Mouse (Mus musculus) frontal cortex, postnatal 10 days (tissue): ENCODE data around the gene 2310033P09Rik.
"Not testable (repeated sequence)": the region's sequence is repeated elsewhere in the genome, so short reads cannot be mapped to it uniquely, and the experiment has no call there.

ENCODE experiments used
- DNase-seq, 2 experiments: peaks; one replicate each; pipeline ENCODE4 v3.0.0; 2022; ENCODE audit warnings: low spot score in 2 of 2, mixed read lengths in 1 of 2

Gene 2310033P09Rik

DNA sequence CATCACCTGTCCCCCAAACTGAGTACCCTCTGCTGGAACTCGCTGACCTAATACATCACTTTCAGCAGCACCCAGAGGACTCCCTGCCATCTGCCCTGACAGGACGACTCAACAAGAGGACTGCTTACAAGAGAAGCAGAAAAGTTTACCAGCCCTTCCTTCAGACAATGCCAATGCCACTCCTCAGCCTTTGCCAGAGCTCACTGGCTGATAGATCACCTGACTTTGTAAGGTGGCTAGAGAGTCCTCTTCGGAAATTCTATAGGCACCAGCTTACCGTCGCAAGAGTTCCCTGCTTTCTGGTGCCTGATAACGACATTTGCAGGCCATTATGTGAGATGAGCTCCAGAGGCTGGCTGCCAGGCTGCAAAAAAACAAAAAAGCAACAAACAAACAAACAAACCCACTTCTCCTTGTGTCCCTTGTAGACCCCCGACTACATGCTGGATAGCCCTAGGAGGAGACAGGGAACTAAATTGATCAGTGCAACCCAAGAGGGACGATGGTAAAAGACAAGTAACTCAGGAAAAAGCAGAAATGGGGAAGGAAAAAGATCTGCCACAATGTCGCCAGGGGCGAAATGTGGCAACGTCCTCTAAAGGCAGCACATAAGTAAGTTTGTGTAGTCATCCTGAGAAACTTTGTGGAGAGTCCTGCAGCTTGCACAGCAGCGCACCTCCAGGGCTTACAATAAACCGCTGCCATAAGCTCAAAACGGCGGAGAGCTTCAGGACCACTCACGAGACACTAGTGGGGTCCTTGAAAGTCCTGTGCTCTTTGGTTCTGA is 6.7 kb upstream of the 2310033P09Rik start:
- no peak for DNase-seq

- DNase-seq: peak; percentile 86 to 92
Measured at GRCm38 (mm10) chr11:59202081-59202995, 5.8 kb upstream of the 2310033P09Rik start, which contains the start of gene Mrpl55. Mrpl55 (plus strand) TSS chr11:59202486.

DNA sequence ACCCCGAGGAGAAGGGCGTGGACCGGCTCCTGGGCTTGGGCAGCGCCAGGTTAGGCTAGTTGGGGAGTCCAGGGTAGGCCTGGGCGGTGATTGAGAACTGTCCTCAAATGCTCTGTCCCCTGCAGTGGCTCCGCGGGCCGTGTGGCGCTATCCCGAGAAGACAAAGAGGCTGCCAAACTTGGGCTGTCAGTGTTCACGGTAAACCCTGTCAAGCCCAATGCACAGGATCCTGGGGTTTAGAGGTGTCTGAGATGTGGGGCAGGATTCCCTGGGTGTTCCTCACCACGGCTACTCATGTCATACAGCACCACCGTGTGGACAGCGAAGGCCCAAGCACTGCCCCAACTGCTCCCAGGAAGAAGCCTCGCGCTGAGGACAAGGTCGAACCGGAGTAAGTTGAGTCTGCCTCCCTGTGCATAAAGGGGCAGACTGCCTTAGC is 901 bp downstream of the 2310033P09Rik start:
- peak in 1 of 2 experiments; percentile 55 for DNase-seq

DNA sequence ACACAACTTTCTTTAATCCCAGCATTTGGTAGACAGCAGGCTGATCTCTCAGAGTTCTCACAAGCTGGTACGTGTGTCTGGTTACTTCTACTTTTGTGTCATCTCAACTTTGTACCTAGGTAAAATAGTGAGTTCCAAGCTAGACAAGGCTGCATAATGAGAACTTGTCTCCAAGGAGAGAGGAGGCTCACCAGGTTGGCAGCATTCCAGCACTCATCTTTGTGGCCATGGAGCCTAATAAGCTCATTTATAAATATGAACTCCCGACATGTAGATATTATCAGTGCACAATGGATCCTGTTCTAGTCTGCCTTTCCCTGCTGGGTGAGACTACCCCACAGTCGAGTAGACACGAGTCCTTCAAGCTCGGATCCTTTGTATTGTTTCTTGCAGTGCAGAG is 1.5 kb downstream of the 2310033P09Rik start:
- DNase-seq: no peak

DNA sequence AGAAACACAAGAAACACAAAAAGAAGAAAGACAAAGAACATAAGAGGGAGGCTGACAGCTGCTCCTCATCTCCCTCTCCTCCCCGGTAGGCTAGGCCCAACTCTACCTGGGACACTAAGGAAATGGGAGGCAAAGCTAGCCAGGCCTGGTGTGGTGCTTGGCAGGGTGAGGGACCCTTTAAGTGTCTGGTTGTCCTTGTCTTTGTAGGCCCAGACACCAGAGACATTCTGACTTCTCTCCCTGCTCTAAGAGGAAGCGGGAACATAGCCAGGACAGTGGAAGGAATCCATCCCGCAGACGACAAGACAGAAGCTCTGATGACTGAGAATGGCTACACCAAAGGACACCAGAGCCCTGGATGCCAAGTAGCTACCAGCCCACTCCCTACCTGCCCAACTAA is 1.9 kb downstream of the 2310033P09Rik start:
- no peak for DNase-seq

DNA sequence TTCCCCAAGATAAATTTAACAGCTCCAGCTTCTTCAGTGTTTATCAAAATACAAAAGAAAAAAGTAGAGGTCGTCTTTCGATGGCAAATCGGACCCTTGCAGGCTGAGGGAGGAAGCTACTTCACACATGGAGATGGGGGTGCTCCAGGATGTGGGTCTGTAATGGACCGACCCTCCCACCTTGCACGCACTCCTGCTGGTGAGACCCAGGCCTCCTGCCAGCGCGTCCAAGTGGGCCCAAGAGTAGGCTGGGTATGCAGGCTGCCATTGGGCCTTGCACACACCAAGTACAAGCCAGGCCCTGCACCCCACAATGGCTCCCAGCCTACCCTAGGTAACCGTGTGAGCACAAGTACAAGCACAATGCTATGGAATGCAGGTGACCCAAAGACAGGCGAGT is 3.4 kb downstream of the 2310033P09Rik start:
- not testable (repeated sequence) for DNase-seq

DNA sequence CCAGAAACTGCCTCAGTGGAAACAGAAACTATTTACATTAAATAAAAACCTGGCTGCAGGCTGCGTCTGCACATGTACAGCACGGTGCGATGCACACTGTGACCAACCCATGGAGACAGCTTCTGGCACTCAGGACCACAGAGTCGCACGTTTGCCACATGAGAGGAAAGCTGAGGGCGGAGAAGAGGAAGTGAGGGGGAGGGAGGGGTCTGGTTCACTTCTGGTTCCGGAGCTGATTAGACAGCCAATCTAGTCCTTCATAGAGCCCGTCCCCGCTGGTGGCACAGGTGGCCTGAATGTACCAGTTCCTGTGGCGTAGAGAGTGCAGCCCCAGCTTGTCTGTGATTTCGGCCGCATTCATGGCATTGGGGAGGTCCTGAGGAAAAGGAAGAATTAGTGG is 4.2 kb downstream of the 2310033P09Rik start:
- not testable (repeated sequence) for DNase-seq

GRCm38 (mm10) chr11:59212892-59213494 is 4.9 kb downstream of the 2310033P09Rik start:
- no peak for DNase-seq

DNA sequence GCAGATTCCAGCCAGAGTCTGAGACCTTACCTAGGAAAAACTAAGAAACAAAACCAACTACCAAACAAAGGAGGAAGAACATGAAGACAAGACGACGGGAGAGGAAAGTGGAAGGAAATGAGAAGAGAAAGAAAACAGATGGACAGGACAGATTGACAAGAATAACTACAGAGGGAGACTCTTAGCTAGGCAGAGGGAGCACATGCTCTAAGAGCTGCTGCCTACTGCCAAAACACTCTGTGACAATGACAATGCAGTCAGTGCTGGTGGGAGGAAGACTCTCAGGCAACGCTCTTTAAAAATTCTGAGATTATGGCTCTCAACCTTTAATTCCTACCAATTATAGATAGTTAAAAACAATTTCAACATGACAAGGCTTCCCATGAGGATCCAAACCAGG is 8.8 kb downstream of the 2310033P09Rik start:
- no peak for DNase-seq

DNA sequence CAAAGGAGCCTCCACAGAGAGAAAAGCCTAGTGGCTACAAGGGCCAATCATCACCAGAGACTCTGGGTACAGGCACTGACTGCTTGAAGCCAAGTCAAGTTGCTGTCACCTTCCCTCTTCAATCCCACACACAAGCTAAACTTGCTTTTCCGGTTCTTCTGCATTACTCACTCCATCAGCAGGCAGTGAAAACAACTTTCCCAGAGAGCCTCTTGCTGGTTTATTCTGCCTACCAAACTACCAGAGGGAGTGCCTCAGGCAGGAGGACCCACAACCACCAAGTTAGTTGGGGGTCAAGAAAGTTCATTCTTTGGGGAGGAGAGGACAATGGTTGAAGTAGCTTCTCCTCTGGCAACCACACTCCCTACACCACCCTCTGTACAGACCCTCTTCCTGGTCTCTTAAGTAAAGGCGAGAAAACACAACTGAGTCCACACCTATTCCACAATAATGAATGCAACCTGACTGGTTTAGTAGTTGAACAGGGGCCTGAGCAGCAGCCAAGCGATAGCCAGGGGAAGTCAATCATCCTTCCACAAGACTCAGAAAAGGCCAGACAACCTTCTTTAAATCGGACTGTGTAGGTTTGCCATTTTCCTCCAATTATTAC is 10.4 kb downstream of the 2310033P09Rik start:
- no peak for DNase-seq

DNA sequence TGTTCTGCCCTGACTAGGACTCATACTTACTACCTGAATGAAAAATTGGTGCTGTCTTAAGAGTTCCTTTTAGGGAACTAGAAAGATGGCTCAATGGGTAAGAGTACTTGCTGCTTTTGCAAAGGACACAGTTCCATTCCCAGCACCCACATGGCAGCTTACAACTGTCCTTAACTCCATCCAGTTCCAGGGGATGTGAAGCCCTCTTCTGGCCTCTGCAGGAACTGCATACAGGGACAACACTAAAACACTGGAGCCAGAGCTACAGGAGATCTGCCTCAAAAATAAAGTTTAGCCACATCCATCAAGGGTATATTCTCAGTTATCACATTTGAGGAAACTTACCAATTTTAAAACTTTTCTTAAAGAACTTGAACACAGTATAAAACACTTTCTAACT is 10.9 kb downstream of the 2310033P09Rik start:
- DNase-seq: no peak

- no peak for DNase-seq
Measured at GRCm38 (mm10) chr11:59221604-59222003, 13.5 kb downstream of the 2310033P09Rik start.

DNA sequence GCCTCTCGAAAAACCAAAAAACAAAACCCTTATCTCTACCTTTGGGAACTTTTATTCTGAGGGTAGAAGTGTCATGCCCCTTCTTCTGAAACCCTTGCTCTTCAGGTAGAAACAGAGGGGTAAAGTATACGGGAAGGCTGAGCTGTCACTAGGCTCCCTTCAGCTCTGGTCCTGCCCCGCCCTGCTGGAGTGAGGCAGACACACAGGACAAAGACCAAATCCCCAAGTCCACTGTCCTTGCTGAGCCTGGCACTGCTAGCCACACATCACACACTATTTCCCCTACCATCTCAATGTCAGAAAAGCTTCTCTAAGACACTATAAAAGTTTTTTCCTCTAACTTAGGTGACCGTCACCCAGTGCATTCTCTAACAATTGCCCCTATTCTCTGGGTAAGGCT is 14.2 kb downstream of the 2310033P09Rik start:
- no peak for DNase-seq

GRCm38 (mm10) chr11:59224025-59224424 is 15.9 kb downstream of the 2310033P09Rik start:
- DNase-seq: no peak

- DNase-seq: no peak
Measured at GRCm38 (mm10) chr11:59224470-59224869, 16.3 kb downstream of the 2310033P09Rik start.

DNA sequence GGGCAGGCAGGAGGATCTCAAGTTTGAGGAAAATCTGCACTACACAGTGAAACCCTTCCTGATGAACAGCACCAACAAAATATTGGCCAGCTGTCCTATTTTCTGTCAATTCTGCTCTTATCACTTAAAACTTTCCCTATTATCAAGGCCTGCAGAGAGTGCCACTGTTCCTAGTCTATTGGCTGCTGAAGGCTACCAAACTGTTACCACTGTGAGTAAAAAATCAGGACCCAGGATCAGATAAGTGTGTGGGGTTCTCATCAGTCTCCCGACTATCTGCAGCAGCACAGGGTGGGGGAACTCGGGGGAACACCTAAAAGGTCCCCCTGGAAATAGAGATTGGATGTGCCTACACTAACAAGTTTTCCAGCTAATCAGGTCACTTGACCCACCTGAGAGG is 17.0 kb downstream of the 2310033P09Rik start:
- DNase-seq: no peak

GRCm38 (mm10) chr11:59226251-59226650 is 18.1 kb downstream of the 2310033P09Rik start:
- DNase-seq: no peak

- DNase-seq: no peak
Measured at GRCm38 (mm10) chr11:59226787-59227603, 18.9 kb downstream of the 2310033P09Rik start.

DNA sequence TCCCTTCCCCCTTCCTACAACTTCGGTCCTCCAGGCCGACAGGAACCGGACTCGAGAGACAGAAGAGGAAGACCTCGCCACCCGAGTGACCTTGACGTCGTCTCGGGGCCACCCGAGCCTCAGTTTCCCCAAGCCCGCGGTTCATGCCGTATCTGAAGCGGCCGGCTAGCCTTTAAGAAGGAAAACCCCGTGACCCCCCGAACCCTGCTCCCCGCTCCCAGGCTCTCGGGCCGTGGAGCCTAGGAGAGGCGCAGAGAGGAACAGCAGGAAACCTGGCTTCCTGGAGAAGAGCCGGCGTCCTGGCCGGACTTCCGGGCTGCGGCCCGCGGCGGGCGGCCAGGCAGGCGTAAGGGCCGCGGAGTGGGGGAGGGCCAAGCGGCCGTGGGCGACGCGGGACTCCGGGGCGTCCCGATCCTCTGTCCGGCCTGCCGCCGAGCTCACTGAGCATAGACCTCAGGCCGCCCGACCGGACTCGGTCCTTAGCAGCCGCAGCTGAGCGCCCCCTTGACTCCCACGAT is 19.5 kb downstream of the 2310033P09Rik start:
- peak; percentile 34 to 46 for DNase-seq

GRCm38 (mm10) chr11:59228122-59228953 is 20.2 kb downstream of the 2310033P09Rik start, which contains the start of gene Arf1:
Arf1 (minus strand) TSS chr11:59228270.
- peak; percentile 93 to 96 for DNase-seq
